Mouse (Mus musculus): Measurements from ENCODE around the gene Zfp428.

GRCm38 (mm10) chr7:24529580-24529979, 22.8 kb downstream of the Zfp428 start:
- TF ChIP-seq CTCF (IDR thresholded peaks at IDR 0.05; ENCODE audit: extremely low read depth, insufficient read length, insufficient replicate concordance, low read depth, low read length), result no peak
- TF ChIP-seq POLR2A (IDR thresholded peaks at IDR 0.05; ENCODE audit: low read depth, low read length), result no peak
